Mouse (Mus musculus) midbrain, embryonic 11.5 days (tissue): ENCODE measurements around the gene Git2. TPM values are rescaled to one million over a fixed set of nuclear protein-coding genes. Genes with fewer than 3 reads are reported as not detected.
A peak's percentile ranks its signal among the peaks of the same experiment; 100 is the strongest.

Experiments used
- ATAC-seq: fragments of 200-750 bp; cut with Nextera tagmentation; 2 replicates; pipeline ENCODE4 v1.8.0; 2017; ENCODE audit warnings: moderate TSS enrichment, moderate library complexity; ENCODE audit not compliant: low FRiP score
- DNase-seq: peaks from one replicate; pipeline ENCODE4 v3.0.0; 2015; ENCODE audit warnings: low spot score; ENCODE audit errors: missing footprints
- H3K27ac ChIP-seq: fragments of 300-500 bp; sonication (generic); 2 replicates; pipeline ENCODE4 v1.5.1; 2014; ENCODE audit warnings: low read depth, low read length
- H3K27me3 ChIP-seq: fragments of 300-500 bp; sonication (generic); 2 replicates; pipeline ENCODE4 v1.6.1; 2014; ENCODE audit warnings: mild to moderate bottlenecking, low read length, moderate library complexity, mixed read lengths; ENCODE audit not compliant: control insufficient read depth, insufficient read depth
- H3K36me3 ChIP-seq: fragments of 300-500 bp; sonication (generic); 2 replicates; pipeline ENCODE4 v1.6.1; 2014; ENCODE audit warnings: mild to moderate bottlenecking, low read length, moderate library complexity, mixed read lengths; ENCODE audit not compliant: control insufficient read depth, insufficient read depth
- H3K4me1 ChIP-seq: fragments of 300-500 bp; sonication (generic); 2 replicates; pipeline ENCODE4 v1.6.1; 2014; ENCODE audit warnings: low read length; ENCODE audit not compliant: control insufficient read depth, insufficient read depth
- H3K4me2 ChIP-seq: fragments of 300-500 bp; sonication (generic); 2 replicates; pipeline ENCODE4 v1.6.1; 2014; ENCODE audit warnings: mild to moderate bottlenecking, moderate library complexity
- H3K4me3 ChIP-seq: fragments of 300-500 bp; sonication (generic); 2 replicates; pipeline ENCODE4 v1.5.1; 2014; ENCODE audit warnings: low read depth, low read length
- H3K9ac ChIP-seq: fragments of 300-500 bp; sonication (generic); 2 replicates; pipeline ENCODE4 v1.6.1; 2014; ENCODE audit warnings: low read length
- H3K9me3 ChIP-seq: fragments of 300-500 bp; sonication (generic); 2 replicates; pipeline ENCODE4 v1.6.1; 2016; ENCODE audit warnings: low read length; ENCODE audit not compliant: control insufficient read depth
- WGBS: fragments of 180-500 bp; shearing (Covaris S2); extraction: QIAGEN DNeasy Blood & Tissue Kit; methylation state at CpG from one replicate; pipeline ENCODE4 v1.1.7; 2014; 5-methylcytosine and 5-hydroxymethylcytosine counted together
- microRNA-seq: library from miRNA; unstranded; fragments of <30 nt; microRNA quantifications from one replicate; pipeline ENCODE4, GENCODE M21; 2017
- polyA plus RNA-seq: library from polyadenylated mRNA; unstranded; fragments of >200 nt; fragmentation: Nextera tagmentation; extraction: Ambion mirVana; gene quantifications from 2 replicates; pipeline ENCODE4 v1.2.1, GENCODE M21; 2014

The Git2 gene
- polyA plus RNA-seq, 1 experiment from 2014 or later: 29.5 TPM

DNA sequence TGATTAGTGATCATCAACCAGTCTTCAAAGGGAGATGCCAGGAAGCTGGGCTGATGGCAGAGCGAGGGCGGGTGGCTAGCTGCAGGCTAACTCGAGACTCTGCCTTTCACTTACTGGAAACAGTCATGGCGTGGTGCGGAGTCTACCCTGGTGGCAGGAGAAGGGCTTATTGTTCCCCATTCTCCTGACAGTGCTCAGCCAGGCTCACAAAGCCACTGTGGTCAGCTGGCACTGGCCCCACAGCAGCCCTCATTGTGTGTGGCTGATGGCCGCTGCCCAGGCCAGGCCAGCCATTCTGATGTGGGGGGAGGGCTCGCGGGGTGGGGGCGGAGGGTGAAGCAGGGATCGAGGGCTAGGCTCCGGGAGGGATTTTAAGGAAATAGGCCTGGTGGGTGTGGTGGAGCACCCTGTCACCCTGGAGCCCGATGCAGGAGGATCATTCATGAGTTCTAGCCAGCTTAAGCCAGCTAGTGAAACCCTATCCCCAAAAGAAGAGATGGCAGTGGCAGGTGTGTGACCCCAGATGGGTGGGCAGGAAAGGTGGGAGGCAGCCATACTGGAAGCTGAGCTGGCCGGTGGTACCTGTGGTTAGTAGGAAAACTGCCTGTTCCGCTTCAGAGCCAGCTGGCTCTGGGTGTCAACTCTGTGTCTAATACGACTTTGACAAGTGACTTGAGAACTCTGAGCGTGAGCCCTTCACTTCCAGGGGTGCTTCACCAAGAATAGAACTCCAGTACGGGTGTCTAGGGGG, 95.3 kb downstream of the Git2 start:
- Histone ChIP-seq H3K4me2 (no peak overlapping the region), H3K27me3 (no peaks in the 10 kb centered on the region; the same call in 1 of the 2 replicates), H3K36me3 (peaks cover 3% of the 10 kb centered on the region; the same call in 1 of the 2 replicates), H3K4me1 (peaks cover 4% of the 10 kb centered on the region; the same call in 1 of the 2 replicates), H3K4me3 (no peak overlapping the region), H3K9ac (peak overlapping the region; percentile 20; the same call in 1 of the 2 replicates), H3K27ac (no peak overlapping the region), H3K9me3 (no peaks in the 10 kb centered on the region)
- ATAC-seq: no peak
- DNase-seq: no peak
- WGBS: 66% methylated on average over 17 of the region's 17 CpGs

Small RNAs within 50 kb of the gene (microRNA-seq; reads per million reads assigned to microRNA genes)
- not detected for gene Mir7028

Other genes with a start within 250 kb of the Git2 start
- 5.8 and 6.7 TPM in 2 replicates for gene Fam222a, start 207.5 kb downstream of the Git2 start, polyA plus RNA-seq
- 0.26 TPM in 1 of 2 replicates, not detected in the other for gene Trpv4, start 117.1 kb downstream of the Git2 start, polyA plus RNA-seq
- 63.8 and 67.1 TPM in 2 replicates for gene Gltp, start 84.5 kb downstream of the Git2 start, polyA plus RNA-seq
- 13.7 and 17.4 TPM in 2 replicates for gene Tchp, start 67.8 kb downstream of the Git2 start, polyA plus RNA-seq
- gene Ankrd13a, start 840 bp downstream of the Git2 start, polyA plus RNA-seq: 64.7 and 71.9 TPM in 2 replicates
- gene 1500011B03Rik, start 48.0 kb upstream of the Git2 start, polyA plus RNA-seq: 150 and 157 TPM in 2 replicates
- not detected in 2 replicates for gene 4930519G04Rik, start 78.1 kb upstream of the Git2 start, polyA plus RNA-seq
- gene Gm9936, start 83.2 kb upstream of the Git2 start, polyA plus RNA-seq: 0.28 and 0.56 TPM in 2 replicates
- 1.3 and 1.8 TPM in 2 replicates for gene Oasl2, start 121.4 kb upstream of the Git2 start, polyA plus RNA-seq
- gene Oasl1, start 147.7 kb upstream of the Git2 start, polyA plus RNA-seq: not detected in 2 replicates
- gene 2210016L21Rik, start 166.6 kb upstream of the Git2 start, polyA plus RNA-seq: 43.5 and 46.3 TPM in 2 replicates
- gene Hnf1a, start 195.6 kb upstream of the Git2 start, polyA plus RNA-seq: not detected in 2 replicates
- 21.7 and 23.6 TPM in 2 replicates for gene Sppl3, start 235.6 kb upstream of the Git2 start, polyA plus RNA-seq